Mouse (Mus musculus): Measurements from ENCODE around the gene Aff1. TPM values are rescaled to one million over a fixed set of nuclear protein-coding genes. Genes with fewer than 3 reads are reported as not detected.

The Aff1 gene
- polyA plus RNA-seq, 1 experiment from 2014 or later: 9.9 TPM

- no peak overlapping the region for H3K4me2 ChIP-seq (ENCODE audit: low read length)
- no peak for ATAC-seq (ENCODE audit: insufficient number of reproducible peaks, insufficient read depth, low FRiP score, low read depth)
- H3K4me1 ChIP-seq (ENCODE audit: control insufficient read depth in 2 of 2, insufficient read depth in 2 of 2, low read length in 2 of 2): peaks cover 22 to 45% of the 10 kb centered on the region in 2 experiments
- H3K4me3 ChIP-seq (ENCODE audit: control insufficient read depth in 1 of 2, insufficient read depth in 1 of 2, low read depth in 1 of 2, low read length in 2 of 2): no peak overlapping the region
- peaks cover 31% of the 10 kb centered on the region for H3K36me3 ChIP-seq (ENCODE audit: control insufficient read depth, insufficient read depth, low read length)
- no peaks in the 10 kb centered on the region for H3K27me3 ChIP-seq (ENCODE audit: control insufficient read depth, insufficient read depth, low read length)
- no peak overlapping the region for H3K27ac ChIP-seq (replicated peaks in 1 of 2; ENCODE audit: control insufficient read depth in 1 of 2, insufficient read depth in 1 of 2, low read depth in 2 of 2, low read length in 2 of 2)
- H3K9ac ChIP-seq (ENCODE audit: low read length): no peak overlapping the region
- WGBS: 82% methylated on average over 11 of the region's 11 CpGs
- H3K9me3 ChIP-seq (ENCODE audit: control insufficient read depth, low read length): no peaks in the 10 kb centered on the region
Observed at GRCm38 (mm10) chr5:103783086-103783668, 91.0 kb downstream of the Aff1 start.

GRCm38 (mm10) chr5:103786096-103786495, 93.9 kb downstream of the Aff1 start:
- Histone ChIP-seq H3K4me3 (ENCODE audit: control insufficient read depth in 1 of 2, insufficient read depth in 1 of 2, low read depth in 1 of 2, low read length in 2 of 2) (no peak overlapping the region), H3K27ac (replicated peaks in 1 of 2; ENCODE audit: control insufficient read depth in 1 of 2, insufficient read depth in 1 of 2, low read depth in 2 of 2, low read length in 2 of 2) (peak overlapping the region; percentile 16 to 38; a peak in 2 of 4 replicates), H3K9ac (ENCODE audit: low read length) (no peak overlapping the region), H3K4me1 (ENCODE audit: control insufficient read depth in 2 of 2, insufficient read depth in 2 of 2, low read length in 2 of 2) (peaks cover 14 to 44% of the 10 kb centered on the region in 2 experiments), H3K36me3 (ENCODE audit: control insufficient read depth, insufficient read depth, low read length) (peaks cover 31% of the 10 kb centered on the region), H3K4me2 (ENCODE audit: low read length) (no peak overlapping the region), H3K27me3 (ENCODE audit: control insufficient read depth, insufficient read depth, low read length) (no peaks in the 10 kb centered on the region), H3K9me3 (ENCODE audit: control insufficient read depth, low read length) (no peaks in the 10 kb centered on the region)
- 59% methylated on average over 10 of the region's 10 CpGs for WGBS
- no peak for ATAC-seq (ENCODE audit: insufficient number of reproducible peaks, insufficient read depth, low FRiP score, low read depth)

- H3K27me3 ChIP-seq (ENCODE audit: control insufficient read depth, insufficient read depth, low read length): no peaks in the 10 kb centered on the region
- no peak overlapping the region for H3K4me3 ChIP-seq (ENCODE audit: control insufficient read depth in 1 of 2, insufficient read depth in 1 of 2, low read depth in 1 of 2, low read length in 2 of 2)
- H3K27ac ChIP-seq (replicated peaks in 1 of 2; ENCODE audit: control insufficient read depth in 1 of 2, insufficient read depth in 1 of 2, low read depth in 2 of 2, low read length in 2 of 2): peak overlapping the region; percentile 85 to 94
- no peak for ATAC-seq (ENCODE audit: insufficient number of reproducible peaks, insufficient read depth, low FRiP score, low read depth)
- WGBS: 29% methylated on average over 6 of the region's 6 CpGs
- peaks cover 37% of the 10 kb centered on the region for H3K36me3 ChIP-seq (ENCODE audit: control insufficient read depth, insufficient read depth, low read length)
- H3K9me3 ChIP-seq (ENCODE audit: control insufficient read depth, low read length): no peaks in the 10 kb centered on the region
- peak overlapping the region; percentile 16; the same call in 1 of the 2 replicates for H3K9ac ChIP-seq (ENCODE audit: low read length)
- peaks cover 14 to 40% of the 10 kb centered on the region in 2 experiments for H3K4me1 ChIP-seq (ENCODE audit: control insufficient read depth in 2 of 2, insufficient read depth in 2 of 2, low read length in 2 of 2)
- peak overlapping the region; percentile 58 for H3K4me2 ChIP-seq (ENCODE audit: low read length)
Observed at GRCm38 (mm10) chr5:103788476-103788875, 96.3 kb downstream of the Aff1 start.

- Histone ChIP-seq H3K4me2 (ENCODE audit: low read length) (peak overlapping the region; percentile 58), H3K27ac (replicated peaks in 1 of 2; ENCODE audit: control insufficient read depth in 1 of 2, insufficient read depth in 1 of 2, low read depth in 2 of 2, low read length in 2 of 2) (peak overlapping the region; percentile 85 to 94), H3K36me3 (ENCODE audit: control insufficient read depth, insufficient read depth, low read length) (peaks cover 37% of the 10 kb centered on the region), H3K27me3 (ENCODE audit: control insufficient read depth, insufficient read depth, low read length) (no peaks in the 10 kb centered on the region), H3K9ac (ENCODE audit: low read length) (peak overlapping the region; percentile 64), H3K4me1 (ENCODE audit: control insufficient read depth in 2 of 2, insufficient read depth in 2 of 2, low read length in 2 of 2) (peaks cover 14 to 40% of the 10 kb centered on the region in 2 experiments), H3K4me3 (ENCODE audit: control insufficient read depth in 1 of 2, insufficient read depth in 1 of 2, low read depth in 1 of 2, low read length in 2 of 2) (no peak overlapping the region), H3K9me3 (ENCODE audit: control insufficient read depth, low read length) (no peaks in the 10 kb centered on the region)
- peak; percentile 66; the same call in 1 of the 2 replicates for ATAC-seq (ENCODE audit: insufficient number of reproducible peaks, insufficient read depth, low FRiP score, low read depth)
- 15% methylated on average over 2 of the region's 2 CpGs for WGBS
Observed at GRCm38 (mm10) chr5:103788976-103789375, 96.8 kb downstream of the Aff1 start.

GRCm38 (mm10) chr5:103789619-103790116, 97.5 kb downstream of the Aff1 start:
- Histone ChIP-seq H3K4me3 (ENCODE audit: control insufficient read depth in 1 of 2, insufficient read depth in 1 of 2, low read depth in 1 of 2, low read length in 2 of 2) (no peak overlapping the region), H3K27ac (replicated peaks in 1 of 2; ENCODE audit: control insufficient read depth in 1 of 2, insufficient read depth in 1 of 2, low read depth in 2 of 2, low read length in 2 of 2) (peak overlapping the region; percentile 85 to 94), H3K9me3 (ENCODE audit: control insufficient read depth, low read length) (no peaks in the 10 kb centered on the region), H3K9ac (ENCODE audit: low read length) (peak overlapping the region; percentile 64), H3K4me2 (ENCODE audit: low read length) (peak overlapping the region; percentile 58), H3K27me3 (ENCODE audit: control insufficient read depth, insufficient read depth, low read length) (no peaks in the 10 kb centered on the region), H3K4me1 (ENCODE audit: control insufficient read depth in 2 of 2, insufficient read depth in 2 of 2, low read length in 2 of 2) (peaks cover 14 to 40% of the 10 kb centered on the region in 2 experiments), H3K36me3 (ENCODE audit: control insufficient read depth, insufficient read depth, low read length) (peaks cover 32% of the 10 kb centered on the region)
- ATAC-seq (ENCODE audit: insufficient number of reproducible peaks, insufficient read depth, low FRiP score, low read depth): 0 out of 2 replicates have a peak, but pooled peaks have one; percentile 57
- 33% methylated on average over 9 of the region's 9 CpGs for WGBS

GRCm38 (mm10) chr5:103791741-103792140, 99.6 kb downstream of the Aff1 start:
- WGBS: 81% methylated on average over 7 of the region's 7 CpGs
- Histone ChIP-seq H3K4me1 (ENCODE audit: control insufficient read depth in 2 of 2, insufficient read depth in 2 of 2, low read length in 2 of 2) (peaks cover 9 to 35% of the 10 kb centered on the region in 2 experiments), H3K9me3 (ENCODE audit: control insufficient read depth, low read length) (no peaks in the 10 kb centered on the region), H3K4me3 (ENCODE audit: control insufficient read depth in 1 of 2, insufficient read depth in 1 of 2, low read depth in 1 of 2, low read length in 2 of 2) (no peak overlapping the region), H3K9ac (ENCODE audit: low read length) (no peak overlapping the region), H3K27me3 (ENCODE audit: control insufficient read depth, insufficient read depth, low read length) (no peaks in the 10 kb centered on the region), H3K36me3 (ENCODE audit: control insufficient read depth, insufficient read depth, low read length) (peaks cover 23% of the 10 kb centered on the region), H3K27ac (replicated peaks in 1 of 2; ENCODE audit: control insufficient read depth in 1 of 2, insufficient read depth in 1 of 2, low read depth in 2 of 2, low read length in 2 of 2) (no peak overlapping the region), H3K4me2 (ENCODE audit: low read length) (no peak overlapping the region)
- ATAC-seq (ENCODE audit: insufficient number of reproducible peaks, insufficient read depth, low FRiP score, low read depth): no peak

GRCm38 (mm10) chr5:103795121-103795520, 102.9 kb downstream of the Aff1 start:
- Histone ChIP-seq H3K4me1 (ENCODE audit: control insufficient read depth in 2 of 2, insufficient read depth in 2 of 2, low read length in 2 of 2) (peaks cover 0 to 8% of the 10 kb centered on the region in 2 experiments; a peak in 2 of 4 replicates), H3K27me3 (ENCODE audit: control insufficient read depth, insufficient read depth, low read length) (no peaks in the 10 kb centered on the region), H3K27ac (replicated peaks in 1 of 2; ENCODE audit: control insufficient read depth in 1 of 2, insufficient read depth in 1 of 2, low read depth in 2 of 2, low read length in 2 of 2) (no peak overlapping the region), H3K9me3 (ENCODE audit: control insufficient read depth, low read length) (no peaks in the 10 kb centered on the region), H3K4me2 (ENCODE audit: low read length) (no peak overlapping the region), H3K4me3 (ENCODE audit: control insufficient read depth in 1 of 2, insufficient read depth in 1 of 2, low read depth in 1 of 2, low read length in 2 of 2) (no peak overlapping the region), H3K36me3 (ENCODE audit: control insufficient read depth, insufficient read depth, low read length) (peaks cover 16% of the 10 kb centered on the region), H3K9ac (ENCODE audit: low read length) (no peak overlapping the region)
- 92% methylated on average over 5 of the region's 5 CpGs for WGBS
- no peak for ATAC-seq (ENCODE audit: insufficient number of reproducible peaks, insufficient read depth, low FRiP score, low read depth)

Measured in heart, embryonic 14.5 days (tissue).